Mouse (Mus musculus) adrenal gland, postnatal 25 days (tissue): ENCODE measurements around the gene Sppl3. TPM values are rescaled to one million over a fixed set of nuclear protein-coding genes. Genes with fewer than 3 reads are reported as not detected.

Experiments used
- DNase-seq: peaks from one replicate; pipeline ENCODE4 v3.0.0; 2021; ENCODE audit warnings: mixed read lengths
- total RNA-seq: library from RNA; stranded (reverse); gene quantifications from 2 replicates; pipeline ENCODE4 v1.2.3, GENCODE M21; 2021

Sppl3 gene
- total RNA-seq, 1 experiment from 2014 or later, result 59.0 TPM

DNA sequence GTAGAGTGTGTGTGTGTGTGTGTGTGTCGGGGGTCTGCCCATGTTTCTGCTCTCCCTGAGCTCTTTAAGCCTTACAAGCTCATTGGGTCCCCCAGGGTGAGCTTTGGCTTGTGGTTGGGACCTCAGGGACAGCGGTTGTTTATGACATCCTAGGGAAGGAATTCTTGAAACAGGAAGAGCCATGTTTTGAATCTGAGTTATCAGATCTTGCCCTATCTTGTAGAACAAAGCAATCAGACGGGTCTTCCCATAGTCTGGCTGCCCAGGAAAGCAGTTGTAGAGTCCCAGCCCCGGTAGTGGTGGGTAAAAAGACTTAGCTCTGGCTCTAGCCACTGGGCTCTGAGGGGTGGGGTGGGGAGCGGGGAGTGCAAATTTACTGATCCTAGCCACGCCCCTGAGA lies 13.6 kb upstream of the Sppl3 start:
- DNase-seq, result no peak

DNA sequence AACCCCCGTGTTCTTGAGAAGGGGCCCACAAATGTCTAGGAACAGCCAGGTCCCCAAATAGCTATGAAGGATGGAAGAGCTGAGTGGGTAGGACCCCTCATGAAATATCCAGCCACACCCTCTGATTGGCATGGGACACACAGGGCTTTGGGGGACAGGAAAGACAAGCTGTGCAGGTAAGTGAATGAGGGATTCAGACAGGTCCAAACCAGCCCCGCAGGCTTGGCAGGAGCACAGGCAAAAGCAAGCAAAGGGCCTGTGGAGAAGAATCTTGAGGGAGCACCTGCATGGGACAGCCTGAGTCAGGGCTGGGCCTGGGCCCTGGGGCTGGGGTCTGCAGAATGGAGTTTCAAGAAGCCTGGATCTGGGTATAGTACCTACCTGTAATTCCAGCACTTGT lies 10.4 kb upstream of the Sppl3 start:
- DNase-seq, result no peak

DNA sequence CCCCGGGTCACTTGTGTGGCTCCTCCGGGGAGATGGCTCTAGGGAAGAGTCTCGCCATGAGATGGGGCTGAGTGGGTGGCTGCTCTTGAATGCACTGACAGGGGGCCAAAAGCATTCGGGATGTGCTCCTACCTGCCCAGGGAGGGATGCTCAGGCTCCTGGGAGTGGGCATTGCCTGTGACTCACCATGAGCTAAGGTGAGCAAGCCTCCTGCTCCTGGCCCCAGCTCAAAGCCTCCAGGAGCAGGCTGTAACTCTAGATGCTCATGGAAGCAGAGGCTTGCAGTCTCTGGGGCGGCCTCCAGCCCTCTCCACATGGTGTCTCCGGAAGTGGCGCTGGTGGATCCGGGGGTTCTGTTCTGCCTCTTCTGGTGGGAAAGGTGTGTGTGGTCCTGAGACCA lies 9.5 kb upstream of the Sppl3 start:
- DNase-seq, result no peak

DNA sequence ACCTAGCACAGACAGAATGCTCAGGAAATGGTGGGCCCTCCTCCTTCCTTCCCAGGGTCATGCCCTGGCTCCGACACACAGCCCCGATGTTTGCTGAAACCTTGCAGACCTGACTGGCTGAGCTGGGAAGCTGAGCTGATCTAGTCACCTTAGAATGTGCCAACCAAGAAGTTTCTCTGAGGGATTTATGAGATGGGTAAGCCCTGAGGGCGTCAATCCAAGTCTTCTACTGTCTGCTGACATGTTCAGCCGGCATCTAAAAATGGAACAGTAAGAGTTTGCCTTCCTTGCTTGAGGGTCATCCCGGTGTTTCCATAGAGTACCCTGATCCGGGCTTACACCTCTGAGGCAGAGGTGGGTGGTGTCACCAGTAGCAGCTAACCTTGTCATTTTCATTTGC lies 8.2 kb upstream of the Sppl3 start:
- DNase-seq, result no peak

DNA sequence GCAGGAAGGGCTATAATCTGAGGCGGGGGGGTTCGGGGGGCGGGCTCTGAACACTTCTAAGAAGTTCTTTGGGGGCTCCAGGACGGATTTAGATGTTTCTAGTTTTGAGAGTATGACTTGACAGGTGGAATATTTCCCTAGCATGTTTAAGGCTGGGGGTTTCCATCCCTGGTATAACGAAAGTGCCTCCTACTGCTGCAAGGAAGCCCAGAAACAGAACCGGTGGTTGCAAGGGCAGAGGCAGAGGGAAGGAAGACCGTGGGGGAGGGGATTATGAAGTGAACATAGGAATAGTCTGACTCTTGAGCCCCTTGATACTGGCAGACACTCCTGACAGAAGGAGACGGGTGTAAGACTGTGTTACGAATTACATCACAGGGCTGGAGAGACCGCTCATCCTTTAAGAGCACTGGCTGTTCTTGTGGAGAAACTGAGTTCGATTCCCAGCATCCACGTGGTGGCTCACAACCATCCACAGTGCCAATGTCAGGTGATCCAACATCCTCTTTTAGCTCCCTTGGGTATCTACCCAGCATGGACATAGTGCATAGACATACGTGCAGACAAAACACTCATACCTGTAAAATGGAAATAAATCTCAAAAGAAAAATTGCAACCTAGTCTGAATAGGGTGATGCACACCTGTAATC lies 7.6 kb upstream of the Sppl3 start:
- no peak for DNase-seq

DNA sequence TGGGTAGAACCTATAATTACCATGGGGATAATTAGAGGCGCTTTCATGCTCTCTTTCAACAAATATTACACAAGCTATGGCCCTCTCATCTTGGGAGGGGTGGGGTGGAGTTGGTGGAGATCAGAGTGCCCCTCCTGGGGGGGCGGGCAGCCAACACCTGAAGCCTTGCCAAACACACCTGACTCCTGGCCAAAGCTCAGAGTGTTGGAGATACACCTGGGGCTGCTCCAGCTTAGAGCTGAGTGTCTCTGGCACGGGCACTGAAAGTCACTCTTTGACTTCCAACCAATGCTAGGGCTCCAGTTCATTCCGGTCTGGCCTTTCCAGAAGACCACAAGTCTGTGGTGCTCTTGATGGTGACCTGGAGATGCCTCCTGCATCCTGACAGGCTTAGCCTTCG lies 3.2 kb upstream of the Sppl3 start:
- DNase-seq, result no peak

DNA sequence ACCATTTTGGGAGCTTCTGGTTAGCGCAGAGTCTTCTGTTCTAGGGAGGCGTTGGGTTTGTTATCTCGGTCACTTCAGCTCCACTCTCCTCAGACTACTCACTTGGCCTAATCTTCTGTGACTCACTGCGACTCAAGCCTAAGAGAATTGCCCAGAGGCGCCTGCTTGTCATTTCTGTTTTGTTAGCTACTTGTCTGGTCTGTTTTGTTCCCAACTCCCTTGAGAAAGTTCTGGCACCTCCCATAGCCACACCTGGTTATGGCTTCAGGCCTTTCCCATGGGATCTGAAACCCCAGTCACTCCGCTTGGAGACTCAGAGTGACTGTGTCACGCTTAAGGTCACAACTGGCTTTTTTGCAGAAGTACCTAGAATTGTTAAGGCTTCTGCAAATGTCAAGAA lies 2.6 kb upstream of the Sppl3 start:
- no peak for DNase-seq

DNA sequence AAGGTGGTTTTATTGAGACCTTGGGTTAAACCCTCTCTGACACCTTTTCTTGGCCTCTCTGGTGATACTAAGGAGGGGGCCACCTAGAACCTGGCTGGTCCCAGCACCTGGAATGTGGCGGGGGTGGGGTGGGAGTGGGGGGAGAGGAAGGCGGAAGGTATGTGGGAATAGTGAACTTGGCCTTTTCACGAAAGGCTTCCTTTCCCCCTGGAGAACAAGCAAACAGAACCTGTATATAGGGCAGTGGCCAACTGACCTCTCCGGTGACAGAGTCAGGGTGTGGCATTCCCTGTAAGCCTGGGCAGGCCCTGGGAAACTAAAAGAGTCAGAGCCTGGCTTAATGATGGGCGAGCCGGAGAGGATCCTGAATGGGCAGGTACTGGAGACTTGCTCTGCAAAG lies 1.8 kb upstream of the Sppl3 start:
- no peak for DNase-seq

DNA sequence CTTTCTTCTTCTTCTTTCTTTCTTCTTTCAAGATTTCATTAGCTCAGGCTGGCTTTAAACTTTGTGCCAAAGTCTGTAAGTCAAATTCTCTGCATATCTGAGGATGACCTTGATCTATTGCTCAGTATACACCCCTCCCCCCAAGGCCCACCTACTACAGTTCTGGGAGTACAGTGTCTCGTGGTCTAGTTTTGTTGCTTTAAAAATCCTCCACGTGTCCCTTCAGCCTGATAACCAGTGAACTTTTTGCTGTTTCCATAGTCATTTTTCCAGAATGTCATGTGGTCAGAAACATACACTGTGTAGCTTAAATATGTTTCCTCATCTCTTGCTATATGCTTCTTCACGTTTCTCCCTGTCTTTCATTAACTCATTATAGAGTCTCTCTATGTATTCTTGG lies 976 bp upstream of the Sppl3 start:
- DNase-seq, result peak; percentile 23

DNA sequence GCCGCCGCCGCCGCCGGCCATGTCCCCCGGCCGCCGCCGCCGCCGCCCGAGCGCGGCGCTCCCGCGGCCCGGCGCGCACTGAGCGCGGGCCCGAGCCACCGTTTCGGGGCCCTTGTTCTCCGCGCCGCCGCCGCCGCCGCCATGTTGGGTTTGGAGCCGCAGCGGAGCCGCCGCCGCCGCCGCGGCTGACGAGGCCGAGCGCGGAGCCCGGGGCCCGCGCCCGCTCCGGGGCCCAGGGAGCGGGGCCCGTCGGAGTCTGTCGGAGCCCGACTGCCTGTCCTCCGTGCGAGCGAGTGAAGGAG lies 231 bp downstream of the Sppl3 start:
- peak; percentile 23 for DNase-seq

DNA sequence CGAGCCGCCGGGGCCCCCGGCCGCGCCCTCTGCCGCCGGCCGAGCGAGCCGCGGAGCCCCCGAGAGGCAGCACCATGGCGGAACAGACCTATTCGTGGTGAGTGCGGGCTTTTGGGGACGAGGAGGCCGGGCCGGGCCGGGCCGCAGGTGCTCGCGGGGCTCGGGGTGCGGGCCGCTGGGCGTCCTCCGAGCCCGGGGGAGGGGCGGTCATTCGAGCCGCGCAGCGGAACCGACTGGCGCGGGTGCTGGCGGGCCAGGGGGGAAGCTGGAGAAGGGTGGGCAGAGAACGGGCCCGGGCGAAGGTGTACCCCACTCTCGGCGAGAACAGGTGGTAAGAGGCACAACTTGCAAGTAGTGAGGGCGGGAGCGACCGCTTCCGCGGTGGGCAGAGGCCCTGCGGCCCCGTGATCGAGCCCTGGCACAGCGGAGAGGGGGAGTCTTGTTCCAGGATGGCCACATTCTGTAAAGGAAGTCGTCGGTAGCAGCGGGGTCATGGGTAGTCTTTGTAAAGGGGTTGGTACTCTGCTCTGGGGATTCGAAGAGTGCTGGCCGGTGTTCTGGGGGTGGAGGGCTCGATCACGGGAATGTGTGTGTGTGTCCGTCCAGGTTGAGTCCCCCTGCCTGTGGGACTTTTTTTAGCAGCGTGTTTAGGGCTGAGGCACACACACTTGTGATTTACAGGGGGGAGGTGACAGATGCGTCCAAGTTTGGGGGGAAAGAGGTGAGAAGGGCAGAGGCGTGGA lies 753 bp downstream of the Sppl3 start:
- DNase-seq, result peak; percentile 54

DNA sequence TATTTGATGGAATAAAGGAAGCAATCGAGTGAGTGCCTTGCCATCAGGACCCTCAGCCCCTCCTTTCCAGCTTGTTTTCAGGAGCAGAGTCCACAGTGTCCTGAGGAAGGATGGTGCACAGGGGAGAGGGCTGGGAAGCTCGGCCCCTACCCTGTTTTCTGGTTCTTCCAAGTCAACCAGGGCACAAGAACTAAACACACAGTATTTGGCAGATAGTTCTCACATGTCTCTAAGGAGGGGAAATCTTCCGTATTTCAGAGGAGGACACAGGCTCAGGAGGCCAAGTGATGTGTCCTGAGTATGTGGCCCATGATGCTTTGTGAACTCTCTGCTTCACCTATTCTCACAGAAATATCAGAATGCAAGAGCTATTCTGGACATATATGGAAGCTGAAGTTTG lies 2.5 kb downstream of the Sppl3 start:
- DNase-seq, result no peak

DNA sequence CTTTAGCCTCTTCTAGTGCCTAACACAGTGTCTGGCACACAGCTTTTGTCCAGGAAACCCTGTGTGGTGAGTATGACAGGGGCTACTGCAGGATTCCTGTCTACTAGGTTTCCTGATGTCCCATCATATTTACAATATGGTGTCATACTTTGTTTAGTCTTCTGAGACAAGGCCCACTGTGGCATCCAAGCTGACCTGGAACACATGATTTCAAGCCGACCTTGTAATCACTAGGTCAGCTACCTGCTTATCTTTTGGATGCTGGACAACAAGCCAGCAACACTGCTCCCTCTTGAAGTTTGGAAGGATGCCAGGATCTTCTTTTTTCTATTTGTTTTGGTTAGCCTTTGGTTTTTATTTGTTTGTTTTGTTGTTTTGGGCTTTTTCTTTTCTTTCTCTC lies 3.6 kb downstream of the Sppl3 start:
- DNase-seq, result no peak

DNA sequence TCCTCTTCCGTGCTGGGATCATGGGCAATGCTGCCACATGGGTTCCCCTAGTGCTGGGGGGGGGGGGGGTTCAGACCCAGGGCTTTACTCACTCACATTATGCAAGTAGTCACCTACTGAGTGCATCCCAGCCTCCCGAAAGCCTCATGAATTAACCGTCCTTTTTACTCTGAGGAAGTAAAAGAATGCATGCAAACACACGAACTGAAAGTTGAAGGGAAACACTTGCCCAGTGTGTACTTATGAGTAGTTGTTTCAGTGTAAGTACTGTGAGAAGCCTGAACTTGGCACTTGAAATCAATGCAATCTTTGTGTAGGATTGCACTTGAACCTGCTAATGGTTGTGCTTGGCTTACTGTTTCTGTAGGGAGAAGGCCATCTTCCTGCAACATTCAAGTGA lies 4.2 kb downstream of the Sppl3 start:
- DNase-seq, result no peak

DNA sequence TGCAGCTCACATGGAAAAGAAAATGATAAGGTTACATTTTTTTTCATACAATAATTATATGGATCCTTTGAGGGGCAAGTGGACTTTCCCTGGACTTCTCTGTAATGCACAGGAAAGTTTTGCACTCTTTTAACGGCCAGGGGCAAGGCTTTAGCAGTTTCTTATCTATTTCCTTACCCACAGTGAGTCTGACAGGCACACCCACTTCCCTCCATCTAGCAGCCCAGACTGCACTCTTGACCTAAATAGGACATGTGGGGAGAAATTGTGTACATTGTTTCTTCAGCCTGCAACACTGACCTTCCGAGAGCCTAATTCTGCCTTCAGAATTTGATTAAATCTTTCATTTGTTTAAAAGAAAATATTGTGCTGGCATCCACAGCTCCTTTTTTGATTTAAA lies 7.3 kb downstream of the Sppl3 start:
- no peak for DNase-seq

DNA sequence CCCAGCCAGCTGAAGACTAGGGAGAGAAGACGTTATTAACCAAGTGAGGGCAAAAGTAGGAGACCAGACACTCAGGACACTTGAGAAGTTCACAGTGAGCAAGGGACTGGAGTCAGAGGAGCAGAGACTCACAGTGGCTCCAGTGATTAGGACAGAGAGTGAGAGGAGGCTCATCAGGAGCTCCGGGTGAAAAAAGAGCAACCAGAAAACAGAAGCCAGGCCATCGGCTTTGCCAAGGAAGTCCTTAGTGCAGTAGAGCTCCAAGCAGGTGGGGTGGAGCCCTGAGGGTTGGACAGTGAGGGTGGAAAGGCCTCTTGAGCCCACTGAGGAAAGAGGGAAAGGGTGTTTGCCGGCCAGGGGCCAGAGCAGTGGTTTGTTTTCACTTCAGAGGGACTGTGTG lies 7.9 kb downstream of the Sppl3 start:
- DNase-seq, result no peak

DNA sequence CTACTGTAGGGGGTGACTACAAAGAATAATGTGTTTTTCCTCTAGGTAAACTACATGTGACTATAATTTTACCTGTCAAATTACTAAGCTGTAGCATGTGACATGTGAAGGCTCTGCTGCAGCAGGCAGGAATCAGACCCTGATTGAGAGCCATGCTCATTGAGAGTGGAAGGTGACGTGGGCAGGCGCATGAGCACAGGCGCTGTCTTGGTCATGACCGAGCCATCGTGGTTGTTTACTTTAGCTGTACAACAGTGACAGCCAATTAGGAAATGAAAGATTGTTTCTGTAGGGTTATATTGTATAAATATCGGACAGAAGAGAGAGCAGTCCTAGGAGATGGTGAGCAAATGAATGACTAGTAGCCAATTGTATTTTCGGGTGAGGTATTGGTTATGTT lies 11.1 kb downstream of the Sppl3 start:
- DNase-seq, result no peak

DNA sequence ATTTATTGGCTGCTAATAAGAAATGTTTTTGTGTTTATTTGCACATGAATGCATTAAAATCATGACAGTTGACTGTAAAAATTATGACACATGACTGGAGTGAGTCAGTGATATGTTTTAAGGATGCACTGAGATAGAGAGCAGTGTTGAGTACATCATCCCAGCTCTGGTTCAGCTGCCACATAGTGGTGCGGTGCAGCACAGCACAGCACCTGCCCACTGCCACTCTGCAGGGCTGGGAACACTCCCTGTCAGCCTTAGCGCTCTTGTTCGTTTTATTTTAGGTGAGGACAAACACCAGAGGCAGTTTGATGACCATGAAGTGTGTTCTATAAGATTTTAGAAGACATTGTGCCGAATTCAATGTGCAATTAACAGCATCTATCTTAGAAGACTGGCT lies 15.2 kb downstream of the Sppl3 start:
- DNase-seq, result no peak

DNA sequence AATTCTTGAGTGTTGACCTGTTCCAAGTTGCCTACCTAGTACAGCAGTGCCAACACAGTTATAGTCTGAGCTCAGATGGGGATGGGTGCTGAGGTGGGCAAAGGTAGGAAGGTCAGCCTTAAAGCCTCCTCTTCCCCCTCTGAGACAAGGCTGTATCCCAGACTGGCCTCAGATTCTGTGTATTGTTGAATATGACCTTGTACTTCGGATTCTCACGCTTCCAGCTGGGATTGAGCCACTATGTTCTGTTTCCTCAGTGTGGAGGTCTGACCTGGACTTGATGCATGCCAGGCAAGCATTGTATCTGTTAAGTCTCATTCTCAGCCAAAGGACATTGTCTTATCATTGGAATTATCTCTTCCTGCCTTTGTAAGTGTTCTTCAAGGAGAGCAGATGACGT lies 16.2 kb downstream of the Sppl3 start:
- no peak for DNase-seq

DNA sequence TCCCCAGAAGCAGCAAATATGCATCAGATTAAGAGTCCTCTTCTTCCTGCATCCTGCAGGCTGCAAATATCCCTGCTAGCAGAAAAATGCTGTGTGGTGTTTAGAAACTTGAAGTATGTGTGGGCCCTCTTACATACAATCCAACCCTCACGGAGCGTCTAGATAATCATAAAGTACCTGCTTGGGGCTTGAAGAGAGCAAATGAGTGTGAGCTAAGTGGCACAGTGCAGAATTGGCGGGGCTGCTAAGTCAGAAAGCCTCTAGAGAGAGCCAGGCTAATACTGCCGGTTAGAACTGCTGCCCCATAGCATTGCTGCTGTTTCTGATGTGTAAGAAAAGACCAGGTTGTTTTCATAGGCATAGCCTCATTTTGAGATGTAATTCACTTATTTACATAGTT lies 18.0 kb downstream of the Sppl3 start:
- no peak for DNase-seq

DNA sequence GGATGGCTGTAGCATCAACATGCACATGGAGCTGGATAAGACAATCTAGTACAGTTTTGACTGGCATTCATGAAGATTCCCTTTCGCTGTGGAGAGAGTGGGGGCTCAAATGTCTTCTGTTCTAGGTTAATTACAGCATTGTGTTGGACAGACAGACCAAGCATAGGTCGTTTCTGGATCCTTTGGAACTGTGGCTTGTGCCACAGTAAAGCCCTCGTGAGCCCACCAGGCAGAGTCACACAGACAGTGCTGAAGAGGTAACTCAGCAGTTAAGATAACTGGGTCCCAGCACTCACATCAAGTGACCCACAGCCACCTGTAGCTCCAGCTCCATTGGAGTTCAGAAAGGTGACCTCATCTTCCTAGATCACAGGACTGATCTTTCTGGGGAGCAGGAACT lies 18.6 kb downstream of the Sppl3 start:
- DNase-seq, result no peak

DNA sequence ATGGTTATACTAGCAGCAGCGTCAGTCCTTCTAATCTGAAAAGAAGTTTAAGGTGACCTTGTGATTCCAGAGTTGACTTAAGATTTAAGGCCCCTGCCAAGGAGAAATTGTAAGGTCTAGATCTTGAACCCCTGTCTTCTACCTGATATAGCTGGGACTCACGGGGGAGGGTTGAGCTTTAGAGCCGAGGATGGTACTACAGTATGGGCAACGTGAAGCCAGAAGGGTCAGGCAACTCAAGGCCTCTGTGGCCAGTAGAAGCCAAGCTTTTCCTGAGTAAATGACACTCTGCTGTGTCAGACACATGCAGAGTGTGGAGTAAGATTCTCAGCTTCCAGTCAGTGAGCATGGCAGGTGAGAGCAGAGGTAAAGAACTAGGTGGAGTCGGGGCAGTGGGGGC lies 20.6 kb downstream of the Sppl3 start:
- DNase-seq, result no peak

DNA sequence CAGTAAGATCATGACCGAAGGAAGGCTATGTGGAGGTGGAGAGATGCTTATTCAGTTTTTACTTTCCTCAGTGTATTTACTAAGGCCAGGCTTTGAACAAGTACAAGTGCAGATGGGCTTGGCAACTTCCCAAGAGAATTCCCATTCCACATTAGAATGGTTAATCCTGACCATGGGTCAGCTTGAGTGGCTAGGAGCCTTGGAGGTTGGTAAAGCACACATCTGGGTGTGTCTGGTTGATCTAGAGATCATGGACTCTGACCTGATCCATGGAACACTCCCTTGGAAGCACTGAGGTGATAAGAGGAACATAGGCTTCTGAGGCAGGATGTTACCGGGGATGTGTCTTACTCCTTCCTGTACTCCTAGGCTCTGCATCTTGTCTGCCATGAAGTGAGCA lies 21.7 kb downstream of the Sppl3 start:
- DNase-seq, result no peak

DNA sequence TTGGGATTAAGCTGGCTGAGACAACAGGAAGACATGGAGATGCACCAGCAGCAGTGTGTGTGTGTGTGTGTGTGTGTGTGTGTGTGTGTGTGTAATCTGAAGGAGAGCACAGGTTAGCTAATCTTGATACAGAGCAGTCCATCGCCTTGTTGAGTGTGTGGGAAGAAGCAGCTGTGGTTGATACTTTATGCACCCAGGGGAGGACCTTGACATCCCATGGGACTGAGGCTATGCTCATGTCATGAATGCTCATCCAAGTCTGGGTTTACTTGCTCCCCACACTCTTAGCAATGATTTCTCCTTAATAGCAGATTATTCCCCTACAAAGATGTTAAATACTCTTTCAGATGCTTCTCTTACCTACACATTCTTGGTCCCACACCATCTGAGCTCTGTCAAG lies 24.3 kb downstream of the Sppl3 start:
- no peak for DNase-seq

DNA sequence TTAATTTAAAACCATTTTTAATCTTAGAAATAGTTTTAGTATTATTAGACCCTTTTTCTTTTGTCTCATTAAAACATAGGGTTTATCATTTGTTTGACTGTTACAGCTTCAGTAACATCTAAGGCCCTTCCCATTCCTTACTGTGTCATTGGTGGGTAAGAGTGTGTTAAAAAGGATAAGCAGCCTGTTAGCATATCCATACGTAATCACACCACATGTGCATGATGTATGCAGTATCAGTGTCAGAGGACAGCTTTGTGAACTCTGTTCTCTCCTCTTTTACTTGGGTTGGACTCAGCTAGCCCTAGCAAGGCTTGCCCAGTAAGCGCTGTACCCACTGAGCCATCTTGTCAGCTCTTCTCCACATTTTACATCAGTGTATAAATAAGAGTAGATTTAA lies 26.2 kb downstream of the Sppl3 start:
- DNase-seq, result no peak
